Mouse (Mus musculus) kidney, postnatal 25 days (tissue): ENCODE results near the gene Gm45015.
A peak's percentile ranks its signal among the peaks of the same experiment; 100 is the strongest.
"Not testable (repeated sequence)": the region's sequence is repeated elsewhere in the genome, so short reads cannot be mapped to it uniquely, and the experiment has no call there.

Experiments used
- DNase-seq, 2 experiments: peaks; one replicate each; pipeline ENCODE4 v3.0.0; 2021; ENCODE audit warnings: mixed read lengths in 2 of 2

Gm45015 gene

DNA sequence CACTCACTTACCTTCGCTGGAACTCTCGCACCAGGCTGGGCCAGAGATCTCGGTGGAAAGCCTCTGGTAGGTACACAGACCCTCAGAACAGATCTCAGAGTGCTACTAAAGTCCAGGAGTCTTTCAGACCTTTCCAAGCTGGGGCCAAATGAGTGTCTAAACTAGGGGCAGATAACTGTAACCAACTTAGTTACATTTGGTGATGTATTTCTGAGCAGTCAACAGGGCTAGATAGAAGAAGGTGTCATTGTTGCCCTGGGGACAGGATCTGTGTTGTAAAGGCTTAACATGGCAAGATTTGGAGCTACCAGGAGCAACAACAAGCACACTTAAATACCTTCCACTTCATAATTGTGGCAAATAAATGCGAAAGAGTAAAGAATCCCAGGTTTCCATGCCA lies at the start of gene Gm45015:
Gene Gm45015 (minus strand): TSS at position 101 of the 400 bp plus-strand sequence.
- DNase-seq: no peak

DNA sequence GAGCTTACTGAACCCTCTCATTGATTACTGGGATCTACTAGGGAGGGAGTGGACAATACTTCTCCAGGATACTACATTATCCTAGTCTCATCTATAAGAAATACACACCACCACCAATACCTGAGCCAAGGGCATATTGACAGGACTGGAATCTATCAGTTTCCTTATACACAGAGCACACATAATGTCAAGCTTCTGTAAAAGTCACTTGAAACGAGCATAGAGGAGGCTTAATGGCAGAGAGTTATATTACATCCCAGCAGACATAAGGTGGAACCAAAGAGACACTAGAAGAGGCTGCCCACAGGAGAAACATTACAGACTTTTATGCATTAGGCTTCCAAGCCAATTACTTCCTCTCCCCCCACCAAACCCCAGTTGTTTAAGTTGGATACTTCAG lies 48.3 kb upstream of the Gm45015 start:
- no peak for DNase-seq

DNA sequence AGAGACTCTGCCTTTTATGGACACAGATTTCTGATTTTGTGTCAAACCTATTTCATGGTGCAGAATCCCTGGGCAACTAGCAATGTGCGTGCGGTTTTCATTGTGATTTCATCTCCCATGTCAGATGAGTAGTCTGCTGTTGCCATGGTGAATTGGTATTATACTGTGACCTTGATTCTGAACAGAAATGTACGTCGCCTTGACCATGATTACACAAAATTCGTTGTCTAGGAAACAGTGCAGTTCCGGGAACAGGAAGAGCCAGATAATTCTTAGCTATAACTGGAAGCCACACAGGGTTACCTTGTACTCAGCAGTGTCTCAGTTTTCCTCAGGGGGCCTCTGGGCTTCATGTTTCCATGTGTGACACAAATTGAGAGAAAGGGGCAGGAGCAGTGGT lies 47.8 kb upstream of the Gm45015 start:
- no peak for DNase-seq

DNA sequence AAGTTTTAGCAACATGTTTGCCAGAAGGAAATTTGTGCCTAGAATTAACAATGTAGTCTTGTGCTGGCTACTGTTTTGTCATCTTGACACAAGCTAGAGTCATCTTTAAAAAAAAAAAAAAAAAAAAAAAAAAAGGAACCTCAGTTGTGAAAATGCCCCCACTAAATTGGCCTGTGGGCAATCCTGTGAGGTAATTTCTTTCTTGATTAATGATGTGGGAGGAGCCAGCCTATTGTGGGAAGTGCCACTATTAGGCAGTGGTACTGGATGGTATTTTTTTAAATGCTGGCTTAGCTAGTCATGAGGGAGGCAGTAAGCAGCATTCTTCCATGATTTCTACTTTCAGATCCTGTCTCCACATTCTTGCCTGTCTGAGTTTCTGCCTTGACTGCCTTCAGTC lies 26.7 kb upstream of the Gm45015 start:
- no peak for DNase-seq

DNA sequence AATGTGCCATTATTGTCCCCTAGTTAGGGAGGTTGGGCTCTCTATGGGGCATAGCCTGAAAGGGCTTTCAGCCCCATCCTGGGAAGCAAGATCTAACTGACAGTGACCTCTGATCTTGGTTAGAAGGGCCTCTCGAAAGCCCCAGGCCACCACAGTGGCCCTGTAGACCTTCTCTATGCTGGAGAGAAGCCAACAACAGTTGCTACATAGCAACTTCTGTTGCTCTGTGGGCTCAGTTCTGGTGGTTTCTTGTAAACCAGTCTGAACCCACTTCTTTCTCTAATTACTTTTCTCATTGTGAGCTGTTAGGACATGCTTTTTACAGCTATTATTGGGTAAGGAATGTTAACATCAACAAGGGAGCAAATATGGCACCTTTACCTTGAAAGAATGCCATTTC lies 20.1 kb upstream of the Gm45015 start:
- no peak for DNase-seq

DNA sequence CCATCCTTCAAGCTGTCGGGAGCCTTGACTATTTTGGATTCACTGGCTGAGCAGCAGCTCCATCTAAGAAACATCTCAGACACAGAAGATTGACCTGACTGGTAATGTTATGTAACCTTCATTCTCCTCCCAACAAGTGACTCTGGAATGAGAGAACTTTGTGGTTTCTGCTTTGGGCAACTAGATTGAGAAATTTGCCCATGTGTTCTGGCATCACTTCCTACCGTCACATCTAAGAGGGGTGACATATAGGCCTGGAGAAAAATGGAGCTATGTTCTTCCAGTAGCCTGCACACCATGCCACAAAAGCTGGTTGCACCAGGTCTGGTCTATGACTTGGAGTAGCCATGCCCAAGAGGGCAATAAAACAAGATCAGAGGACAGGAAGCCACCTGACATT lies 19.5 kb upstream of the Gm45015 start:
- DNase-seq: no peak

DNA sequence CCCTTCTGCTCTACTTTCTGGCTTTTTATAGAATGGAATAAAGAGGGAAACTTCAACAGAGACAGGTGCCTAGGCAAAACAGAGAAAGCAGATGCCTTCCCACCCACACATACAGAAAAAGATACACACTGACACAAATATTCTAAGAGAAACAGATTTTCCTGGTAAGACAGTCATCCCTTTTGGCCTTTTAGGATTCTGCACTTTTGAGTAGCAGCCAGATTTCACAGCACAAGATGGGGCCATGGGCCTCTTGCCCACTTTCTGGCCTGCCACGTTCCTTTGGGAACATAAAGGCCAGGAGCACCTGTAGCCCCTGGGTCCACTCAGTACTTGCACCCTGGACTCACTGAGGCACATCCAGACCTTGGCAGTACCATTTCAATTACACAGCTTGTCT lies 7.7 kb upstream of the Gm45015 start:
- no peak for DNase-seq

DNA sequence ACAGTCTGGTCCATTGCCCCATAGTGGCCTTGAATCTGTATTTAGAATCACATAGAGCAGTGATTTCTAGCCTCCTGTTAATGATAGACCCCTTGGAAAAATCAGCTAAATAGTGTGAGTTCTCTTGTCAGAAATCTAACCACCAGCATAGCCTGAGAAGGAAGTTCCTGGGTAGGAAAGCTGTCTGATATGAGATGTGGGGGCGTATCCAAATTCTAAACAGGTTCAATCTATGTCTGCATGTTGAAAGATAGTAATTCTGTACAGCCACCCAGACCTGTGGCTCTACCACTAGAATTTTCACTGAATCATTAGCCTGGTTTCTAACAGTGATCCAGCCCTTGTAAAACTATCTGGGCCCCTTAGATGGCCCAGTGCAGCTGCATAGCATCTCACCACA lies 7.2 kb upstream of the Gm45015 start:
- no peak for DNase-seq

DNA sequence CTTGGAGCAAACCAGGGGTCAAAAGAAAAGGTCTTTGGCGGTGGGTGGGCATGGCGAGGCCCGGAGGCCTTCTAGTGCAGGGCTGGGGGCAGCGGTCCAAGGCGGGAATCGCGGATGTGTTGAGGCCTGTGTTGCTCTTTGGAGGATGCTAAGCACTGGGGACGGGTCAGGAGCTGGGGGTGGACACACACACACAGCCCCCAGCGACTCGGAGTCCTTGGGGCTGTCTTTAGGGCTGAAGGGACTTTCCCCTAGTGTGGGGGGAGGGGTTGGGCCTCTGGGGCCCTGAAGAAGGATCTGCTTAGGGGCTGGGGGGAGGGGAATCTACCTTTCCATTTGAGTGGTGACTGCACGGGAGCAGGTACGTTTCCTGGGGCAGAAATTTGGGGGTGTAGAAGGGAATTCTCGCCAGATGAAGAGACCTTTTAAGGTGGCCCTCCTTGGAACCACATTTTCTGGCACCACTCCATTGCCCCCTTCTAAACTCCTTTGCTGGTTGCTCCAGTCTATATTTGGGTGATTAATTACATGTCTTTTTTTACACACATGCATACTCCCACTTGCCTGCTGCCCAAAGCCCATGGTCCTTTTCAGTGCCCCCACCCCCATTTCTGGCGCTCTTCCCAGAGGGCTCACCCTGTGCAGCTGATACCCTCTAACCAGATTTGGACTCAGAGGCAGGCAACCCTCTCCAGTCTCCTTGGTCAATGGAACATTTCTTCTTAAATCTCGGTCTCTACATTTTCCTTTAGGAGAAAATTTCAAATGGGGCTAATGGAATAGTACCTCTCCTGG lies 6.5 kb upstream of the Gm45015 start:
- DNase-seq: peak; percentile 9 to 40

DNA sequence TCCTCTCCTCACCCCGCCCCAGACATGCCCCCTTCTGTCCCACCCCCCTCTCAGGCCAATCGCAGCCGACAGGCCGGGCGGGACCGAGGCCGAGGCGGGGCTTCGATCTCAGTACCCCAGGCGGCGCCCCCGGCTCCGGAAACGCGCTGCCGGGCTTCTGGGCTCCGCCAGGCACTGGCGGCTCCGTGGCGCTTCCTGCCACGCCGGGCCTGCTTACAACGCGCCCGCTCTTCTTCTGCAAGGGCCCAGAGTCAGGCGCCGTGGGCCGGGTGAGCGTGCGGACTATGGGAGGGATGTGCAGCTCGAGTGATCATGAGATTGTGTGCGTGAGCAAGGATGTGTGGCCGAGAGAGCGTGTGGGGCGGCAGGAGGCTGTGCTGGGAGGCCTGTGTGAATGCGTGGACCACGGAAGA lies 5.8 kb upstream of the Gm45015 start, which contains the start of gene Zfp275:
Gene Zfp275 (plus strand): TSS at position 139 of the 413 bp plus-strand sequence.
- peak; percentile 74 to 89 for DNase-seq

DNA sequence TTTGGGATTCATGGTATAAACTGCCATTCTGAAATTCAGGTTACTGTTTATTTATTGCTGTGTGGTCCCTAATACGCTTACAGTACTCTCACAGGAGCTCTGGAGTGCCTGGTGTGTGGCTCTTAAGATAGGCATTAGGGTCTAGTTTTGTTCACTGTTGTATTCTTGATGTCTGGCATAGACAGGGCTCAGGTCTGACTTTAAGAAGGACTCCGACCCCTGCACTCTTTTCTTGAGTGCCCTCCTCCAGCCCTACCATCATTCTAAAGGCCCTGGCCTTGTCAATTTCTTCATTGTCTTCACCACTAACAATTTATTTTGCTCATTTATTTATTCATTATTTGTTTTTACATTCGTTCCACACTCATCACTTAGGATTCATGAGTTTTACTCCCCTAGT lies 5.4 kb upstream of the Gm45015 start:
- DNase-seq: no peak

DNA sequence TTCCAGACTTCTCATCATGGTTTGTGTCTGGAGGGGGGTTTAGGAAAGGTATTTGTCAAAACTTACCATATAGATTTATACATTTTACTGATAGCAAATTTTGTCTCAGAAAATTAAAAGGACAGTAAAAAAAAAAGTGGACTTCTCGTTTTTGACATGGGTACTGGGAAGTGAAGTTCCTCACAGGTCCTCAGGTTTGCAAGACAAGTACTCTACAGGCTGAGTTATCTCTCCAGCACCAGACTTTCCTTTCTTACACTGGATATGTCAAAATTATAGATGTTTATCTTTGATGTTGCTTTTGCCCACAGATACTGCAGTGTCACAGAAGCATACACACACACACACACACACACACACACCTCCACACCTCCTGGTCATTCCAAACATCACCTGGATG lies 4.8 kb upstream of the Gm45015 start:
- no peak for DNase-seq

DNA sequence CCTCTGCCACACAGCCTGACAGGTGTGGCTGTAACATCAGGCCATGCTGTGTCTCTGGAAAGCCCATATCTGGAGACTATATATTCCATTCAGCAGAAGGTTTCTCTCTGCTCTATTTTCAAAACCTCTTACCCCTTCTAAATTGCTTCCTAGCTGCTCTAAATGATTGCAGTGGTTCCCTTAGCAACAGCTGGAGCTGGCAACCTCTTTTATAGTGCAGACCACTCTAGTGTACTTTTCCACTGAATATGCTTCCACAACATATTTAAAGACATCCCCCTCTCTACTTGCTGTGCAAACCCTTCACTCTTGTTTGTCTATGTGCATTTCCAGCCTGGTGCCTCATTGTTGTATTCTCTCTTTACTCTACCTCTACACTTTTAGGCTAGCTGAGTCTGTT lies 3.1 kb downstream of the Gm45015 start:
- no peak for DNase-seq

DNA sequence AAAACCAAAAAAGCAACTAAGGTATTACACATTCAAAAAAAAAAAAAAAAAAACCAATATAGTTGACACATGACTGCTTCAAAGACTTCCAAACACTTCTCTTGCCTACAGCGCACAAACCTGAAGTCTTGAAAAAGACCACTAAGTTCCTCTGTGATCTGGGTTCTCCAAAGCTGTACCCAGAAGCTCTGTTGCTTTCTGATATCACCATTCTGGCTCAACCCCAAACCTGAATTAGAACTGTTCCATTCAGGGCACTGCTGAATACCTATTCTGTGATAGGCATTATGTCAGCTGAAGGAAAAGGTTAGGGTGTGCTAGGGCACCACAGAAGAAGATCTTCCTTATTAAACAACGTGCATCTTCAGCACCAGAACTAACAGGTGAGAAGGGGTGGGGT lies 9.4 kb downstream of the Gm45015 start:
- no peak for DNase-seq

DNA sequence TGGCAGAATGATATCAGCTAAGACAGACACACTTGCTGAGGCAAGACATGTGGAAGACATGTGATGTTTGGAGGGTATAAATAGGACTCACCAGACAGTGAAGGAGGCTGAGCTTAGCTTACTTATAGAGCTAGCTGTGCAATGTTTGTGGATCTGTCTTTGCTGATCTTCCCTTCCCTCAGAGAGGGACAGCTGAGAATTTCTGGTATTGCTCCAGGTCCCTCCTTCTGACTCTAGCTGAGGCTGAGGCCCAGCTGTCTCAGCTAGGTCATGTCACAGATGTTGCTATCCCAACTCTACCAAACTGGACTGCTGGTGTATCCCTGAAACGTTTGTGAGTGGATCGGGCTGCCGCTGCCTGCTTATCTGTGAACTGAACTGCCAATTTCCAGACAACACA lies 15.6 kb downstream of the Gm45015 start:
- DNase-seq: no peak

DNA sequence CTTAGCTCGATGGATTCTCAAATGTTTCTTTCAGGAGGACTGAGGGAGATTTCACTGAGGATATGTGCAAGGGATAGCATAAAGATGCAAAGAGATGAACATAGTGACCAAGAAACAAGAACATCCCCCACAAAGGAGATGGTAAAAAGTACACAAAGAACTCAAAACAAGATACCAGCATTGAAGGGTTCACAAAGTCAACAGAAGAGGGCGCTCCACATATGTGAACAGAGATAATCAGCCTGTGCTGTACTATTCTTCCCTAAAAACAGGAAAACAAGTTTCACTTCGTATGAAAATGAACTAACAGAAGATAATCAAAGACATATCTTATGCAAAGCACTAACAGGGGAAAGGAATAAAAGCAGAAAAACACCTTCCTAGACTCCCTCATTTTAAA lies 24.1 kb downstream of the Gm45015 start:
- DNase-seq: peak in 1 of 2 experiments; percentile 60

DNA sequence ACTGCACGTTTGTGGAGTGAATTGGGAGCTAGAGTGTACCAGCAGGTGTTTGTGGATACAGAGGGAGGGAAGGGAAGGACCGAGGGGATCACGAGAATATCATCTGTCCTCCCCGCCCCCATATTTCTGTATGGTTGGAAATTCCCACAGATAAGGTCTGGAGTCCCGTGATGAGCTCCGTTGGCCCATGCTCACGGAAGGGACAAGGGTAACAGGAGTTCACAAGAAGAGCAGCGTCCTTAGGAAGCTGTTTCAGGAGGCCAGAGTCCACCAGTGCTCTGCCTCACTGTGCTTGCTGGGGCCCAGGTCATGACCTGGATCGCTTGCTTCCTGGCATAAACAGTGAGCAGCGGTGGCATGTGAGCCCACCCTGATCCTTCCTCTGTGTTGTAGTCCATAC lies 40.9 kb downstream of the Gm45015 start:
- DNase-seq: peak; percentile 5 to 71

DNA sequence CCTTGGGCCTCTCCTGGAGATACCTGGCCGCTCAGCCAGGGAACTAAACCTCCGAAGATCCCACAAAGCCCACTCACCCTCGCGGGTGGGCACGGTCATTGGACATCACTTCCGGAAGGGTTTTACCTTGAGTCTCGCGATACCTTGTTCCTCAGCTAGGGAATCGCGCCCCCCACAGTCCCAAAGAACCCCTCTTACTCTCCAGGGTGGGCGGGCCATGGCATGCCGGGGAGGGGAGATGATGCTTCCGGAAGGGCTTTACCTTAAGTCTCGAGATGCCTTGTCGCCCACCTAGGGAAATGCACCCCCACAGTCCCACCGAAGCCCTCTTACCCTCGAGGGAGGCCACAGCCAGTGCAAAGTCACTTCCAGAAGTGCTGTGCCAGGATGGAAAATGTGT lies 43.8 kb downstream of the Gm45015 start, which contains the start of the genes Xlr5a and Xlr5c:
Gene Xlr5a (minus strand): TSS at position 101 of the 400 bp plus-strand sequence.
Gene Xlr5c (minus strand): TSS at position 101 of the 400 bp plus-strand sequence.
- not testable (repeated sequence) for DNase-seq
